Mouse (Mus musculus) MEL (cell line): Measurements from ENCODE around the gene Bnc2.

ENCODE experiments used
- EP300 ChIP-seq, 2 experiments: IDR thresholded peaks; 2 replicates each; pipeline ENCODE4 v1.6.1; 2011; ENCODE audit warnings: improper control_type of control experiment in 2 of 2, low read length in 2 of 2, low read depth in 1 of 2, mild to moderate bottlenecking in 1 of 2
- ETS1 ChIP-seq: IDR thresholded peaks from 2 replicates; pipeline ENCODE4 v1.6.1; 2012; ENCODE audit warnings: low read depth, mild to moderate bottlenecking, inconsistent platforms, low read length, improper control_type of control experiment, moderate library complexity
- TBP ChIP-seq: IDR thresholded peaks from 2 replicates; pipeline ENCODE4 v1.8.0; 2011; ENCODE audit warnings: low read depth, low read length, improper control_type of control experiment

DNA sequence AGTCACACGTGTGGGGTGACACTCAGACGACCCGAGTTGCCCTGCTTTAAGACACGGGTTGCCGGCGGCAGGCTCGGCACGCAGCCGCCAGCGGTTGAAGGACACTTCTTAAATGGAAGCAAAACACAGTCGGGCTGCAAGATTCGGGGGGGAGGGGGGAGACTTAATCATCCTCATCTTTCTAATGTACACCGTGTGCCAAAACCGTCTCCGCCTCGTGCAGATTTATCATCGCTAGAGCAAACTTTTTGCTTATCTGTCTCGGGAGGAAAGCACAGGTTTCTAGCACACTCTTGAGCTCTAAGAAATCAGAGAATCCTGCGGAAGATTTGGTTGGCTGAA, 870 bp upstream of the Bnc2 start:
- TF ChIP-seq TBP (no peak), ETS1 (no peak), EP300 (IDR thresholded peaks at IDR 0.05; ENCODE audit: low read depth in 1 of 2, low read length in 2 of 2) (no peak)
